Mouse (Mus musculus) MEL (cell line): ENCODE data around the gene Asap3.

Experiments
- CHD2 ChIP-seq: IDR thresholded peaks from 2 replicates; pipeline ENCODE4 v1.6.1; 2011; ENCODE audit warnings: low read length, improper control_type of control experiment
- CTCF ChIP-seq, 3 experiments: IDR thresholded peaks in 2 of 3; conservative IDR thresholded peaks in 1 of 3; 2 replicates each; pipeline ENCODE4 v1.5.1; 2011 to 2012; ENCODE audit warnings: low read length in 3 of 3, low read depth in 2 of 3, mild to moderate bottlenecking in 2 of 3, improper control_type of control experiment in 1 of 3, inconsistent platforms in 1 of 3, mixed read lengths in 1 of 3, moderate library complexity in 1 of 3; ENCODE audit not compliant: control insufficient read depth in 1 of 3, insufficient read depth in 1 of 3, poor library complexity in 1 of 3, severe bottlenecking in 1 of 3
- E2F4 ChIP-seq: IDR thresholded peaks from 2 replicates; pipeline ENCODE4 v1.6.1; 2011; ENCODE audit warnings: low read depth, low read length, improper control_type of control experiment, borderline replicate concordance
- EP300 ChIP-seq, 2 experiments: IDR thresholded peaks; 2 replicates each; pipeline ENCODE4 v1.6.1; 2011; ENCODE audit warnings: improper control_type of control experiment in 2 of 2, low read length in 2 of 2, low read depth in 1 of 2, mild to moderate bottlenecking in 1 of 2
- GATA1 ChIP-seq: IDR thresholded peaks from 2 replicates; pipeline ENCODE4 v1.6.1; 2011; ENCODE audit warnings: low read depth, low read length, improper control_type of control experiment
- JUND ChIP-seq: IDR thresholded peaks from 2 replicates; pipeline ENCODE4 v1.6.1; 2011; ENCODE audit warnings: low read depth, mild to moderate bottlenecking, improper control_type of control experiment, low read length
- MXI1 ChIP-seq: IDR thresholded peaks from 2 replicates; pipeline ENCODE4 v1.6.1; 2011; ENCODE audit warnings: mild to moderate bottlenecking, low read depth, low read length, improper control_type of control experiment
- MYC ChIP-seq: IDR thresholded peaks from 2 replicates; pipeline ENCODE4 v1.6.1; 2011; ENCODE audit warnings: low read depth, mild to moderate bottlenecking, low read length, improper control_type of control experiment, moderate library complexity
- NRF1 ChIP-seq: IDR thresholded peaks from 2 replicates; pipeline ENCODE4 v1.6.1; 2014; ENCODE audit warnings: low read depth, mild to moderate bottlenecking, inconsistent platforms, low read length, improper control_type of control experiment, moderate library complexity; ENCODE audit not compliant: poor library complexity, insufficient read depth, severe bottlenecking
- POLR2A ChIP-seq, 2 experiments: IDR thresholded peaks; 2 replicates each; pipeline ENCODE4 v1.6.1; 2011 to 2012; ENCODE audit warnings: low read length in 2 of 2, mild to moderate bottlenecking in 2 of 2, control low read depth in 1 of 2, improper control_type of control experiment in 1 of 2, low read depth in 1 of 2, moderate library complexity in 1 of 2; ENCODE audit not compliant: control insufficient read depth in 1 of 2, insufficient read depth in 1 of 2, poor library complexity in 1 of 2
- SMC3 ChIP-seq: IDR thresholded peaks from 2 replicates; pipeline ENCODE4 v1.6.1; 2011; ENCODE audit warnings: low read depth, low read length, improper control_type of control experiment
- UBTF ChIP-seq: IDR thresholded peaks from 2 replicates; pipeline ENCODE4 v1.6.1; 2012; ENCODE audit warnings: low read depth, mild to moderate bottlenecking, inconsistent platforms, low read length, improper control_type of control experiment, moderate library complexity, borderline replicate concordance; ENCODE audit not compliant: insufficient read depth
- ZMIZ1 ChIP-seq: IDR thresholded peaks from 2 replicates; pipeline ENCODE4 v1.6.1; 2012; ENCODE audit warnings: low read depth, mild to moderate bottlenecking, inconsistent platforms, low read length, improper control_type of control experiment, moderate library complexity
- ZNF384 ChIP-seq: IDR thresholded peaks from 2 replicates; pipeline ENCODE4 v1.6.1; 2012; ENCODE audit warnings: low read depth, mild to moderate bottlenecking, inconsistent platforms, low read length, improper control_type of control experiment

- no peak for TF ChIP-seq POLR2A (IDR thresholded peaks at IDR 0.05; ENCODE audit: control insufficient read depth in 1 of 2, insufficient read depth in 1 of 2, low read depth in 1 of 2, low read length in 2 of 2, poor library complexity in 1 of 2)
- no peak for TF ChIP-seq E2F4
- no peak for TF ChIP-seq CHD2
- TF ChIP-seq CTCF (IDR thresholded peaks at IDR 0.05 in 2 of 3, conservative IDR thresholded peaks at IDR 0.05 in 1 of 3; ENCODE audit: control insufficient read depth in 1 of 3, insufficient read depth in 1 of 3, low read depth in 2 of 3, low read length in 3 of 3, poor library complexity in 1 of 3, severe bottlenecking in 1 of 3) = no peak
- TF ChIP-seq ZMIZ1 = no peak
- no peak for TF ChIP-seq MXI1
- TF ChIP-seq SMC3 = no peak
- TF ChIP-seq UBTF = no peak
- TF ChIP-seq JUND = no peak
- TF ChIP-seq ZNF384 = no peak
- no peak for TF ChIP-seq EP300 (IDR thresholded peaks at IDR 0.05; ENCODE audit: low read depth in 1 of 2, low read length in 2 of 2)
- TF ChIP-seq GATA1 = no peak
- TF ChIP-seq MYC = no peak
- TF ChIP-seq NRF1 = no peak
Observed at GRCm38 (mm10) chr4:136179456-136179855, 26.7 kb upstream of the Asap3 start.
